Comparison of ENCODE assay signal across 8 mouse cellular contexts in the genomic region with DNA sequence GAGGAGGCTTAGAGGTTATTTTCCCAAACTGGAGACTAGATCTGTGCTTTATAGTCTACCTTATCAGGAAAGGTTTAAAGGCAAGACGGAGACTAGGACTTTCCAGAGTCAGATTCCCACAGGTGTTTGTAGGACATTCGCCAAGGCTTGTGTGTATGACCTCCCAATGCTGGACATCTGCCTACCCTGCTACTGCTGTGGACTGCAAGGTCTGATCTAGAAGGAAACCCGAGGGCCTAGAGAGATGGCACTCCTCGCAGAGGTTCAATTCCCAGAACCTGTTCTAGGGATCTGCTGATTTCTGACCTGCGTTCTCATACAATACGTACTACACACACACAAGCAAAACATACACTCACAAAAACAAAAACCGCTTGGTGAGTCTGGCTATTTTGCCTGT. TPM values are rescaled to one million over a fixed set of nuclear protein-coding genes. Genes with fewer than 3 reads are reported as not detected.
DNase-seq lines count a peak whose midpoint lies in the region; ATAC-seq and TF ChIP-seq lines count a peak whose summit lies in the region.

No protein-coding gene starts in this region.

- H3K9me3 ChIP-seq in lung, embryonic 16.5 days (ENCODE audit: control insufficient read depth, low read length) = no peaks in the 10 kb centered on the region
- H3K9me3 ChIP-seq in intestine, postnatal 0 days (ENCODE audit: control insufficient read depth) = no peaks in the 10 kb centered on the region
- no peaks in the 10 kb centered on the region for H3K9me3 ChIP-seq in stomach, embryonic 15.5 days

- ATAC-seq in lung, embryonic 16.5 days (ENCODE audit: low read depth) = no peak
- no peak for ATAC-seq in intestine, postnatal 0 days
- ATAC-seq in stomach, embryonic 15.5 days (ENCODE audit: insufficient read depth, low FRiP score, low read depth) = no peak

- peak overlapping the region; percentile 78 for H3K9ac ChIP-seq in lung, embryonic 16.5 days (ENCODE audit: low read length)
- H3K9ac ChIP-seq in intestine, postnatal 0 days (ENCODE audit: low read depth, low read length) = no peak overlapping the region
- no peak overlapping the region for H3K9ac ChIP-seq in stomach, embryonic 15.5 days

- peak overlapping the region; percentile 89 for H3K4me2 ChIP-seq in lung, embryonic 16.5 days (ENCODE audit: low read depth, low read length)
- peak overlapping the region; percentile 81 for H3K4me2 ChIP-seq in intestine, postnatal 0 days (replicated peaks; ENCODE audit: low read depth)
- peak overlapping the region; percentile 94 for H3K4me2 ChIP-seq in stomach, embryonic 15.5 days

- H3K4me1 ChIP-seq in lung, embryonic 16.5 days (replicated peaks; ENCODE audit: control insufficient read depth, insufficient read depth, low read length) = peaks cover 24% of the 10 kb centered on the region
- no peaks in the 10 kb centered on the region; the same call in 1 of the 2 replicates for H3K4me1 ChIP-seq in intestine, postnatal 0 days (replicated peaks; ENCODE audit: control insufficient read depth, insufficient read depth, low read length)
- peaks cover 19% of the 10 kb centered on the region for H3K4me1 ChIP-seq in stomach, embryonic 15.5 days

- WGBS in lung, embryonic 16.5 days = 55% methylated on average over 7 of the region's 7 CpGs
- WGBS in intestine, postnatal 0 days = 43% methylated on average over 7 of the region's 7 CpGs
- 60% methylated on average over 7 of the region's 7 CpGs for WGBS in stomach, embryonic 15.5 days

- peak overlapping the region; percentile 98; the same call in 1 of the 2 replicates for H3K27ac ChIP-seq in lung, embryonic 16.5 days (ENCODE audit: low read length)
- H3K27ac ChIP-seq in intestine, postnatal 0 days (ENCODE audit: low read depth, low read length) = 0 out of 2 replicates have a peak overlapping the region, but pooled peaks have one; percentile 60
- peak overlapping the region; percentile 78 for H3K27ac ChIP-seq in stomach, embryonic 15.5 days

- TF ChIP-seq CTCF in intestine, postnatal 0 days (IDR thresholded peaks at IDR 0.05; ENCODE audit: low read depth) = no peak

- H3K4me3 ChIP-seq in lung, embryonic 16.5 days (ENCODE audit: low read length) = peak overlapping the region; percentile 90
- peak overlapping the region; percentile 83 for H3K4me3 ChIP-seq in intestine, postnatal 0 days (ENCODE audit: low read depth, low read length)
- peak overlapping the region; percentile 88 for H3K4me3 ChIP-seq in stomach, embryonic 15.5 days (replicated peaks)

- H3K36me3 ChIP-seq in lung, embryonic 16.5 days (ENCODE audit: control insufficient read depth, insufficient read depth, low read length) = peaks cover 6% of the 10 kb centered on the region
- no peaks in the 10 kb centered on the region for H3K36me3 ChIP-seq in intestine, postnatal 0 days (ENCODE audit: control insufficient read depth, insufficient read depth)
- no peaks in the 10 kb centered on the region for H3K36me3 ChIP-seq in stomach, embryonic 15.5 days

- DNase-seq in cerebellum, adult 11-12 months = peak; percentile 42
- no peak for DNase-seq in cerebellum, adult 8-10 months
- DNase-seq in lung, postnatal 36 days = no peak
- DNase-seq in thymus, postnatal 14 days = no peak
- no peak for DNase-seq in spleen, adult 12 weeks (ENCODE audit: low spot score)

- H3K27me3 ChIP-seq in lung, embryonic 16.5 days (ENCODE audit: control insufficient read depth, insufficient read depth, low read depth, low read length) = no peaks in the 10 kb centered on the region
- no peaks in the 10 kb centered on the region for H3K27me3 ChIP-seq in intestine, postnatal 0 days (replicated peaks; ENCODE audit: control insufficient read depth, insufficient read depth, low read length)
- H3K27me3 ChIP-seq in stomach, embryonic 15.5 days (replicated peaks) = no peaks in the 10 kb centered on the region

RNA-seq across cellular contexts. Expression of a gene that starts 0.7 kb away (rescaled TPM):
- polyA plus RNA-seq in lung, embryonic 16.5 days (2015; fragmentation: Nextera tagmentation; extraction: Ambion mirVana) = 116 and 137 TPM in 2 replicates
- polyA plus RNA-seq in intestine, postnatal 0 days (2015; fragmentation: Nextera tagmentation; extraction: Ambion mirVana) = 21.0 and 21.4 TPM in 2 replicates
- polyA plus RNA-seq in stomach, embryonic 15.5 days (2015; fragmentation: Nextera tagmentation; extraction: Ambion mirVana) = 44.7 and 58.3 TPM in 2 replicates

RNA-seq across cellular contexts. Expression of a gene that starts 32.4 kb away (rescaled TPM):
- 220 and 239 TPM in 2 replicates for polyA plus RNA-seq in lung, embryonic 16.5 days (2015; fragmentation: Nextera tagmentation; extraction: Ambion mirVana)
- 62.1 and 64.2 TPM in 2 replicates for polyA plus RNA-seq in intestine, postnatal 0 days (2015; fragmentation: Nextera tagmentation; extraction: Ambion mirVana)
- polyA plus RNA-seq in stomach, embryonic 15.5 days (2015; fragmentation: Nextera tagmentation; extraction: Ambion mirVana) = 188 and 214 TPM in 2 replicates
